Mouse (Mus musculus) embryonic fibroblast, embryonic 13.5 days (primary cell): Measurements from ENCODE around the gene 4933430I17Rik.

Experiments
- CTCF ChIP-seq: IDR thresholded peaks from 2 replicates; pipeline ENCODE4 v1.5.1; 2011; ENCODE audit warnings: mild to moderate bottlenecking, control low read depth, low read length, moderate library complexity, borderline replicate concordance; ENCODE audit not compliant: insufficient read depth
- POLR2A ChIP-seq: IDR thresholded peaks from 2 replicates; pipeline ENCODE4 v1.6.1; 2011; ENCODE audit warnings: low read depth, mild to moderate bottlenecking, control low read depth, low read length, moderate library complexity

DNA sequence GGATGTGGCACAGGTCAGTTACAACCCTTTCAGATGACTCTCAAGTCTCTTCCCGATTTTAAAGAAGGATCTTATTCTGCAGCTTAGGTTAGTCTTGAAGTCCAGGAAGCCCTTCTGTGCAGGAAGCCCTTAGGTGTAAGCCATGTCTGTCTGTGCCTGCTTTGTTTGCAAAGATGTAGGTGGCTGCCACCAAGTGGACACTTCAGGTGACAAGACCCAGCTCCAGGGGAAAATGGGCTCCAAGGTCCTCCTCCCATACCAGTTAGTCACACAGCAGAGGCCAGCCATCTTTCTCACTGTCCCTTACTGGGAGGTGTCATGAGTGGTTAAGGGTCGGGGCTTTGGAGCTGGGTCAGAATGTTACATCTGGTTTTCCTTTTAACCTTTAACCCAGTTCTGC, 18.4 kb upstream of the 4933430I17Rik start:
- TF ChIP-seq POLR2A = no peak
- no peak; the same call in 1 of the 2 replicates for TF ChIP-seq CTCF
